Mouse (Mus musculus) liver, embryonic 14.5 days (tissue): ENCODE results near the gene Olfr38. TPM values are rescaled to one million over a fixed set of nuclear protein-coding genes. Genes with fewer than 3 reads are reported as not detected.

Experiments used
- ATAC-seq: fragments of 200-750 bp; cut with Nextera tagmentation; 2 replicates; pipeline ENCODE4 v1.8.0; 2017; ENCODE audit warnings: moderate number of reproducible peaks, mild to moderate bottlenecking, moderate library complexity; ENCODE audit not compliant: insufficient read depth
- DNase-seq, 3 experiments: peaks; one replicate each; pipeline ENCODE4 v3.0.0-alpha.2; 2012 to 2013; ENCODE audit warnings: low read depth in 3 of 3, low spot score in 3 of 3
- H3K27ac ChIP-seq: fragments of 300-500 bp; sonication (generic); 2 replicates; pipeline ENCODE4 v1.5.1; 2014; ENCODE audit warnings: moderate library complexity, mild to moderate bottlenecking, control low read depth, inconsistent platforms
- H3K27me3 ChIP-seq: fragments of 300-500 bp; sonication (generic); 2 replicates; pipeline ENCODE4 v1.6.1; 2014; ENCODE audit warnings: mild to moderate bottlenecking, low read length, moderate library complexity; ENCODE audit not compliant: control insufficient read depth, insufficient read depth
- H3K36me3 ChIP-seq: fragments of 300-500 bp; sonication (generic); replicated peaks from 2 replicates; pipeline ENCODE4 v1.6.1; 2014; ENCODE audit warnings: low read depth; ENCODE audit not compliant: control insufficient read depth, insufficient read depth
- H3K4me1 ChIP-seq, 2 experiments: fragments of 200-500 bp in 1 of 2; fragments of 300-500 bp in 1 of 2; sonication (generic) in 1 of 2; replicated peaks; 2 replicates each; pipeline ENCODE4 v1.6.1; 2012 to 2014; ENCODE audit warnings: antibody characterized with exemption in 1 of 2, inconsistent platforms in 1 of 2, low read length in 1 of 2; ENCODE audit not compliant: control insufficient read depth in 2 of 2, insufficient read depth in 2 of 2
- H3K4me2 ChIP-seq: fragments of 300-500 bp; sonication (generic); 2 replicates; pipeline ENCODE4 v1.6.1; 2014; ENCODE audit warnings: low read depth, mild to moderate bottlenecking, control low read depth, moderate library complexity
- H3K4me3 ChIP-seq, 2 experiments: fragments of 200-500 bp in 1 of 2; fragments of 300-500 bp in 1 of 2; sonication (generic) in 1 of 2; 2 replicates each; pipeline ENCODE4 v1.5.1; 2012 to 2014; ENCODE audit warnings: low read depth in 2 of 2, low read length in 2 of 2, mild to moderate bottlenecking in 2 of 2, control low read depth in 1 of 2, inconsistent platforms in 1 of 2, moderate library complexity in 1 of 2; ENCODE audit not compliant: insufficient read depth in 1 of 2
- H3K9ac ChIP-seq: fragments of 300-500 bp; sonication (generic); replicated peaks from 2 replicates; pipeline ENCODE4 v1.6.1; 2014; ENCODE audit warnings: mild to moderate bottlenecking, control low read depth, moderate library complexity
- H3K9me3 ChIP-seq: fragments of 300-500 bp; sonication (generic); 2 replicates; pipeline ENCODE4 v1.6.1; 2016; ENCODE audit warnings: low read length, mixed read lengths; ENCODE audit not compliant: control insufficient read depth
- CTCF ChIP-seq: IDR thresholded peaks from 2 replicates; pipeline ENCODE4 v1.5.1; 2016; ENCODE audit warnings: antibody characterized with exemption, low read depth, control low read depth
- EP300 ChIP-seq: IDR thresholded peaks from 2 replicates; pipeline ENCODE4 v1.6.1; 2016; ENCODE audit warnings: antibody characterized with exemption, low read depth
- WGBS: fragments of 180-500 bp; shearing (Covaris S2); extraction: QIAGEN DNeasy Blood & Tissue Kit; methylation state at CpG from one replicate; pipeline ENCODE4 v1.1.7; 2014; ENCODE audit not compliant: insufficient replicate concordance; 5-methylcytosine and 5-hydroxymethylcytosine counted together
- polyA plus RNA-seq, 2 experiments: library from polyadenylated mRNA; depleted of rRNA in 1 of 2; stranded (reverse) in 1 of 2; unstranded in 1 of 2; fragments of >200 nt; fragmentation: Nextera tagmentation in 1 of 2; extraction: Ambion mirVana in 1 of 2; gene quantifications; 2 replicates each; pipeline versions ENCODE4 v1.2.1 to v1.2.3; 2012 to 2014

Olfr38 gene
- polyA plus RNA-seq, 2 experiments: not detected

DNA sequence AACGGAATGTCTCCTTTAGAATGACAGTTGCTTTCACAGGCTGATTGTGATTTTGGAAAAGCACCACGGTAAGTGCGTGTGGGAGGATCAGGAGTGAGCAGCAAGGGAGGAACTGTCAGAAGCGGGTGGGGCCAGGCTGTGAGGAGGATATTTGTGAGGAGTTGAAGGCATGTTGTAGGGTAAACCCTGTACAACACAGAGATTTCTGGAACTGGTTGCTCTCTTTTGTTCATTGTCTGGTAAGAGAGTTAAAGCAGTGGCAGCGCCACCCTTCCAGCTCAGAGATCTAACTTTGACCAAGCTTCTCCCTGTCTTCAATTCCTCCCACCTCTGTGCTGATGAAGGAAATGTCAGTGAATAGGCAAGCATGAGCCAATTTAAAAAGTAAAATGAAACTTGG is 13.9 kb upstream of the Olfr38 start:
- DNase-seq (no peak), ATAC-seq (no peak)
- Histone ChIP-seq H3K27me3 (no peaks in the 10 kb centered on the region), H3K9ac (no peak overlapping the region), H3K4me2 (no peak overlapping the region), H3K9me3 (no peaks in the 10 kb centered on the region), H3K36me3 (no peaks in the 10 kb centered on the region), H3K4me1 (no peaks in the 10 kb centered on the region), H3K27ac (no peak overlapping the region), H3K4me3 (no peak overlapping the region)
- 56% methylated on average over 5 of the region's 5 CpGs for WGBS
- TF ChIP-seq EP300: no peak
- TF ChIP-seq CTCF: no peak

DNA sequence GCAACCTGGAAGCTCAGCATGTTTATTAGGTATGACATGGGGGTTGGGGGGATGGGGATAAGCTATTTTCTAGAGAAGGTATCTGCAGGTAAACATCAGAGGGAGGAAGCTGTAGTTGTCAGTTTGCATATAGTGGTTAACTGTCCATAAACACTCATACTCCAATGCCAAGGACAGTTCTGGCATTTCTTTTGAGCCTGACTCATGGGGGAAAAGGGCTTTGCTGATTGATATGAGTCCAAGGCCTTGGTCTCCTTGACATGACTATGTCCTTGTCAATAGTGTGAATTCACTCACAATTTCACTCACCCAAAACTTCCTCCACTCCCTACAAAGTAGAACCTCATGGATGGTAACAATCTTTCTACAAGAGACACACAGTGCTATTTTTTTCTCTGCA is 8.4 kb upstream of the Olfr38 start:
- Histone ChIP-seq H3K27ac (no peak overlapping the region), H3K27me3 (no peaks in the 10 kb centered on the region), H3K9me3 (no peaks in the 10 kb centered on the region), H3K4me3 (no peak overlapping the region), H3K4me1 (no peaks in the 10 kb centered on the region), H3K4me2 (no peak overlapping the region), H3K36me3 (no peaks in the 10 kb centered on the region), H3K9ac (no peak overlapping the region)
- DNase-seq: no peak
- no peak for ATAC-seq
- no peak for TF ChIP-seq CTCF
- TF ChIP-seq EP300: no peak

DNA sequence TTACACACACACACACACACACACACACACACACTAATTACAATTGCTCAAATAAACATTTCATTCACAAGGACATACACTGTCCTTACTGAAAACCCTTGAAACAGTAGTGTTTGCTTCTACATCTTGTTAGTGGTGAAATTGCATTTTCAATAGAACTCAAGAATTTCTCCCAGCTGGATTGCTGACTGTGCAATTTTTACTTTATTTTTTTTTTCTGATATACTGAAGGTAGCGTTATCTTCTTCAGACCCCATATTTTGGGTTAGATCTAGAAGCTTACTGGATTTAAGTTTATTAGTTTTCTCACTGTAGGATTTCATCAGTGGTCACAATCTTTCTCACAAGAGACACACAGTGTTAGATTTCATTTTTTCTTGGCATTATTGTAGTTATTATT is 20.9 kb downstream of the Olfr38 start:
- Histone ChIP-seq H3K9me3 (no peaks in the 10 kb centered on the region), H3K4me3 (no peak overlapping the region), H3K4me2 (no peak overlapping the region), H3K36me3 (no peaks in the 10 kb centered on the region), H3K27me3 (no peaks in the 10 kb centered on the region), H3K27ac (no peak overlapping the region), H3K9ac (no peak overlapping the region), H3K4me1 (no peaks in the 10 kb centered on the region)
- DNase-seq (no peak), ATAC-seq (no peak)
- TF ChIP-seq CTCF (no peak), EP300 (no peak)
- 56% methylated on average over 1 of the region's 1 CpGs for whole genome bisulfite sequencing

DNA sequence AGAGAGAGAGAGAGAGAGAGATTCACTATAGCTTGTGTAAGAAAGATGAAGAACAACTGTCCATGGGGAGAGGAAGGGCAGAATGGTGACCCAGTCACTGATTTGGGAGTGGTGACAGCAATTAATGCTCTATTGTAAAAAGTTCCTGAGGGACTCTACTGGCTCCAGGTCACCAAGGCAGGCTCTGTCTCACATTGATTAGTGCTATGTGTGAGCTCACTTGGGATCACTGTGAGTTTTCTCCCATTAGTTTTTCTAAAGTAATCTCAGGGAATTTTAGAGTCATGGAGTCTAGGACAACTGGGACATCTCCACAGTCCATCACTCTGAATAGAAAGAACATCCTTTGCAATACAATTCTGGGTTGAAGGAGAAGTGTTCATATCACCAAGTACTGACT is 28.6 kb downstream of the Olfr38 start, which contains the start of gene Olfr452:
Gene Olfr452 (plus strand): TSS at position 301 of the 400 bp plus-strand sequence.
- TF ChIP-seq EP300 (no peak), CTCF (no peak)
- no peak for ATAC-seq
- H3K27me3 ChIP-seq: no peaks in the 10 kb centered on the region

DNA sequence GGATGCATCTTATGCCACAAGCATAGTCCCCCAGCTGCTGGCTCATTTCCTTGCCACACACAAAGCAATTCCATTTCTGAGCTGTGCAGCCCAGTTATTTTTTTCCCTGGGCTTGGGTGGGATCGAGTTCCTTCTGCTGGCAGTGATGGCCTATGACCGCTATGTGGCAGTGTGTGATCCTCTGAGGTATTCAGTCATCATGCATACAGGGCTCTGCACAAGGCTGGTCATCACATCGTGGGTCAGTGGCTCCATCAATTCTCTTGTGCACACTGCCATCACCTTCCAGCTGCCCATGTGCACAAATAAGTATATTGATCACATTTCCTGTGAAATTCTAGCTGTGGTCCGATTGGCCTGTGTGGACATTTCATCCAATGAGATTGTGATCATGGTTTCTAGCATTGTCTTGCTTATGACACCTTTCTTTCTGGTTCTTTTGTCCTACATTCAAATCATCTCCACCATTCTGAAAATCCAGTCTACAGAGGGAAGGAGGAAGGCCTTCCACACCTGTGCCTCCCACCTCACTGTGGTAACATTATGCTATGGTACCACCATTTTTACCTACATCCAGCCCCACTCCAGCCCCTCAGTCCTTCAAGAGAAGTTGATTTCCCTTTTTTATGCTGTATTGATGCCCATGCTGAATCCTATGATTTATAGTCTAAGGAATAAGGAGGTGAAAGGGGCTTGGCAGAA is 34.2 kb downstream of the Olfr38 start:
- TF ChIP-seq EP300 (no peak), CTCF (no peak)
- Histone ChIP-seq H3K9ac (no peak overlapping the region), H3K4me3 (no peak overlapping the region), H3K27me3 (no peaks in the 10 kb centered on the region), H3K4me1 (no peaks in the 10 kb centered on the region), H3K36me3 (no peaks in the 10 kb centered on the region), H3K4me2 (no peak overlapping the region), H3K27ac (no peak overlapping the region), H3K9me3 (no peaks in the 10 kb centered on the region)
- WGBS: 31% methylated on average over 4 of the region's 4 CpGs
- no peak for ATAC-seq
- no peak for DNase-seq

More for the DNA sequence above, 28.6 kb downstream of the Olfr38 start, which contains the start of gene Olfr452:
- H3K9me3 ChIP-seq: no peaks in the 10 kb centered on the region
- no peaks in the 10 kb centered on the region for H3K4me1 ChIP-seq
- no peaks in the 10 kb centered on the region for H3K36me3 ChIP-seq
- no peak within 1 kb of the TSS for H3K9ac ChIP-seq
- H3K4me2 ChIP-seq: no peak within 1 kb of the TSS
- no peak for DNase-seq
- H3K4me3 ChIP-seq: no peak within 1 kb of the TSS
- no peak within 1 kb of the TSS for H3K27ac ChIP-seq
